In the genomic region with DNA sequence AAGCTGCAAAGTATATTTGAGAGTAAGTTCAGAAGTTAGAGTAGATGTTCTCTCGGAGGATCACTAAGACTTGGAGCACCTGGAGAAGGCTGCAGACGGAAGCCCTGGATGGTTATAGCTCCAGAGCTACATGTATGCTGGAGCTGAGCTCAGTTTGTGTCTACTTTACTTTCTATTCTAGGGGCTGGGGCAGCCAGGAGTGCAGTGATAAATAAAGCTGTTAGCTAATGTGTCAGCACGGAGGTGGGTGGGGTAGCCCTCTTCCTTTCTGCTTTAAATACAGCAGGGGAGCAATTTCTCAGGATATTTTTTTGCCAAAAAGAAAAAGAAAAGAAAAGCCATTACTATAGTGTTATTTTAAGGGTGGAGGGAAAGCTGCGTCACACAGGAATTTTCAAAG, we compare ENCODE assay signal across 11 mouse cellular contexts.
DNase-seq lines count a peak whose midpoint lies in the region; ATAC-seq lines count a peak whose summit lies in the region.
"Had no signal": no experiment of that assay in that cellular context is flagged by ENCODE, and none has a peak within 500 bp of the region (broad histone marks: within the 10 kb centered on the region; RNA-seq: fewer than 3 reads in every experiment).

No protein-coding gene starts in this region.

- no peak for DNase-seq in hindbrain, embryonic 11.5 days (ENCODE audit: low spot score)
- DNase-seq in 416B (ENCODE audit: low read depth): peak; percentile 40
- peak; percentile 40 for DNase-seq in heart, adult 8-10 months (ENCODE audit: low spot score)
- peak; percentile 40 to 71 for DNase-seq in kidney, postnatal 36 days
- DNase-seq in layer of hippocampus, adult 9-11 months: no peak
- no peak for DNase-seq in thymus, postnatal 36 days
- no peak for DNase-seq in frontal cortex, postnatal 10 days (ENCODE audit: low spot score in 2 of 2)
- DNase-seq: embryo, embryonic 11 days had no signal

- H3K27me3 ChIP-seq in hindbrain, embryonic 13.5 days: no peaks in the 10 kb centered on the region
- H3K27me3 ChIP-seq in hindbrain, embryonic 11.5 days (ENCODE audit: control insufficient read depth, insufficient read depth, low read length): no peaks in the 10 kb centered on the region
- H3K27me3 ChIP-seq: forebrain, embryonic 15.5 days had no signal

- ATAC-seq in hindbrain, embryonic 13.5 days (ENCODE audit: low FRiP score): no peak
- no peak for ATAC-seq in hindbrain, embryonic 11.5 days (ENCODE audit: low FRiP score)
- ATAC-seq: forebrain, embryonic 15.5 days; midbrain, embryonic 16.5 days had no signal

- WGBS in hindbrain, embryonic 13.5 days: 71% methylated on average over 4 of the region's 4 CpGs
- 79% methylated on average over 4 of the region's 4 CpGs for WGBS in hindbrain, embryonic 11.5 days

- H3K4me1 ChIP-seq in hindbrain, embryonic 13.5 days (replicated peaks): peaks cover 22% of the 10 kb centered on the region
- H3K4me1 ChIP-seq in hindbrain, embryonic 11.5 days (replicated peaks; ENCODE audit: control insufficient read depth, insufficient read depth, low read length): no peaks in the 10 kb centered on the region

- peaks cover 3% of the 10 kb centered on the region; the same call in 1 of the 2 replicates for H3K36me3 ChIP-seq in hindbrain, embryonic 13.5 days
- H3K36me3 ChIP-seq in hindbrain, embryonic 11.5 days (ENCODE audit: control insufficient read depth, insufficient read depth, low read length): no peaks in the 10 kb centered on the region
- H3K36me3 ChIP-seq: forebrain, embryonic 15.5 days had no signal

- H3K4me3 ChIP-seq in hindbrain, embryonic 13.5 days: no peak overlapping the region
- H3K4me3 ChIP-seq in hindbrain, embryonic 11.5 days (ENCODE audit: low read depth, low read length): no peak overlapping the region
- H3K4me3 ChIP-seq: forebrain, embryonic 15.5 days had no signal

- no peak overlapping the region for H3K9ac ChIP-seq in hindbrain, embryonic 13.5 days
- H3K9ac ChIP-seq in hindbrain, embryonic 11.5 days (ENCODE audit: low read depth, low read length): no peak overlapping the region
- H3K9ac ChIP-seq: forebrain, embryonic 15.5 days had no signal

- peak overlapping the region; percentile 55; the same call in 1 of the 2 replicates for H3K27ac ChIP-seq in hindbrain, embryonic 13.5 days
- no peak overlapping the region for H3K27ac ChIP-seq in hindbrain, embryonic 11.5 days (ENCODE audit: low read depth, low read length)
- H3K27ac ChIP-seq: forebrain, embryonic 15.5 days had no signal

- H3K9me3 ChIP-seq in hindbrain, embryonic 13.5 days: no peaks in the 10 kb centered on the region
- no peaks in the 10 kb centered on the region for H3K9me3 ChIP-seq in hindbrain, embryonic 11.5 days (ENCODE audit: control insufficient read depth, low read length)
- H3K9me3 ChIP-seq: forebrain, embryonic 15.5 days had no signal

- no peak overlapping the region for H3K4me2 ChIP-seq in hindbrain, embryonic 13.5 days
- H3K4me2 ChIP-seq in hindbrain, embryonic 11.5 days (replicated peaks; ENCODE audit: low read depth, low read length): no peak overlapping the region
- H3K4me2 ChIP-seq: forebrain, embryonic 15.5 days had no signal

Comparison
In these comparisons a context has a peak if more than half of its experiments do, and no peak if none do; other contexts are left out.
1. DNase-seq: peak in 416B (single experiment), heart, adult 8-10 months (single experiment) and kidney, postnatal 36 days (2 of 2); none in hindbrain, embryonic 11.5 days (single experiment), layer of hippocampus, adult 9-11 months (single experiment), thymus, postnatal 36 days (0 of 2) and frontal cortex, postnatal 10 days (0 of 2).